Mouse (Mus musculus) heart, embryonic 13.5 days (tissue): Measurements from ENCODE around the gene Vti1a. TPM values are rescaled to one million over a fixed set of nuclear protein-coding genes. Genes with fewer than 3 reads are reported as not detected.

Experiments
- ATAC-seq: fragments of 200-750 bp; cut with Nextera tagmentation; 2 replicates; pipeline ENCODE4 v1.8.0; 2017; ENCODE audit warnings: moderate TSS enrichment; ENCODE audit not compliant: insufficient number of reproducible peaks, low FRiP score, low TSS enrichment; ENCODE audit errors: extremely low read depth
- H3K27ac ChIP-seq: fragments of 300-500 bp; sonication (generic); replicated peaks from 2 replicates; pipeline ENCODE4 v1.5.1; 2015; ENCODE audit warnings: moderate library complexity, mild to moderate bottlenecking, inconsistent platforms
- H3K27me3 ChIP-seq: fragments of 300-500 bp; sonication (generic); replicated peaks from 2 replicates; pipeline ENCODE4 v1.6.1; 2015; ENCODE audit warnings: mild to moderate bottlenecking, inconsistent platforms
- H3K36me3 ChIP-seq: fragments of 300-500 bp; sonication (generic); 2 replicates; pipeline ENCODE4 v1.6.1; 2015; ENCODE audit warnings: mild to moderate bottlenecking, inconsistent platforms
- H3K4me1 ChIP-seq: fragments of 300-500 bp; sonication (generic); 2 replicates; pipeline ENCODE4 v1.6.1; 2015; ENCODE audit warnings: inconsistent platforms
- H3K4me2 ChIP-seq: fragments of 300-500 bp; sonication (generic); 2 replicates; pipeline ENCODE4 v1.6.1; 2015; ENCODE audit warnings: inconsistent platforms, mild to moderate bottlenecking, moderate library complexity
- H3K4me3 ChIP-seq: fragments of 300-500 bp; sonication (generic); 2 replicates; pipeline ENCODE4 v1.5.1; 2015; ENCODE audit warnings: moderate library complexity, mild to moderate bottlenecking, inconsistent platforms
- H3K9ac ChIP-seq: fragments of 300-500 bp; sonication (generic); 2 replicates; pipeline ENCODE4 v1.6.1; 2015; ENCODE audit warnings: inconsistent platforms, mild to moderate bottlenecking, moderate library complexity
- H3K9me3 ChIP-seq: fragments of 300-500 bp; sonication (generic); 2 replicates; pipeline ENCODE4 v1.6.1; 2016; ENCODE audit warnings: inconsistent platforms
- WGBS: fragments of 180-500 bp; shearing (Covaris S2); methylation state at CpG from one replicate; pipeline ENCODE4 v1.1.7; 2015; ENCODE audit warnings: mixed read lengths; 5-methylcytosine and 5-hydroxymethylcytosine counted together
- polyA plus RNA-seq: library from polyadenylated mRNA; unstranded; fragments of >200 nt; fragmentation: Nextera tagmentation; extraction: Ambion mirVana; gene quantifications from 2 replicates; pipeline ENCODE4 v1.2.1, GENCODE M21; 2015

The Vti1a gene
- polyA plus RNA-seq, 1 experiment from 2014 or later, result 14.7 TPM

- H3K4me3 ChIP-seq, result no peak overlapping the region
- no peak overlapping the region for H3K4me2 ChIP-seq
- H3K9ac ChIP-seq, result no peak overlapping the region
- H3K9me3 ChIP-seq, result no peaks in the 10 kb centered on the region
- WGBS, result 80% methylated on average over 5 of the region's 5 CpGs
- no peaks in the 10 kb centered on the region for H3K27me3 ChIP-seq
- H3K27ac ChIP-seq, result no peak overlapping the region
- H3K36me3 ChIP-seq, result 0 out of 2 replicates have a peak, but pooled peaks cover 4% of the 10 kb centered on the region
- ATAC-seq, result no peak
- H3K4me1 ChIP-seq, result peaks cover 11% of the 10 kb centered on the region; the same call in 1 of the 2 replicates
Measured at GRCm38 (mm10) chr19:55421816-55422215, 105.7 kb downstream of the Vti1a start.

- H3K27ac ChIP-seq, result no peak overlapping the region
- 88% methylated on average over 18 of the region's 18 CpGs for WGBS
Measured at GRCm38 (mm10) chr19:55422311-55423064, 106.4 kb downstream of the Vti1a start.

GRCm38 (mm10) chr19:55423065-55423716 is 107.1 kb downstream of the Vti1a start:
- H3K4me2 ChIP-seq, result no peak overlapping the region
- H3K36me3 ChIP-seq, result no peaks in the 10 kb centered on the region
- H3K9ac ChIP-seq, result no peak overlapping the region
- H3K9me3 ChIP-seq, result no peaks in the 10 kb centered on the region
- no peak overlapping the region for H3K4me3 ChIP-seq
- 89% methylated on average over 11 of the region's 11 CpGs for WGBS
- no peaks in the 10 kb centered on the region for H3K27me3 ChIP-seq
- peaks cover 11% of the 10 kb centered on the region; the same call in 1 of the 2 replicates for H3K4me1 ChIP-seq
- H3K27ac ChIP-seq, result no peak overlapping the region
- ATAC-seq, result no peak

More at GRCm38 (mm10) chr19:55422311-55423064, 106.4 kb downstream of the Vti1a start:
- Histone ChIP-seq H3K4me3 (no peak overlapping the region), H3K4me1 (peaks cover 11% of the 10 kb centered on the region; the same call in 1 of the 2 replicates), H3K9ac (no peak overlapping the region), H3K4me2 (no peak overlapping the region), H3K36me3 (no peaks in the 10 kb centered on the region), H3K9me3 (no peaks in the 10 kb centered on the region), H3K27me3 (no peaks in the 10 kb centered on the region)
- no peak for ATAC-seq

- Histone ChIP-seq H3K4me3 (no peak overlapping the region), H3K27ac (no peak overlapping the region), H3K9ac (no peak overlapping the region), H3K4me1 (peaks cover 11% of the 10 kb centered on the region; the same call in 1 of the 2 replicates), H3K36me3 (no peaks in the 10 kb centered on the region), H3K27me3 (no peaks in the 10 kb centered on the region), H3K9me3 (no peaks in the 10 kb centered on the region), H3K4me2 (no peak overlapping the region)
- ATAC-seq, result no peak
- WGBS, result 42% methylated on average over 8 of the region's 8 CpGs
Measured at GRCm38 (mm10) chr19:55423952-55424351, 107.9 kb downstream of the Vti1a start.

- no peak overlapping the region for H3K4me2 ChIP-seq
Measured at GRCm38 (mm10) chr19:55424507-55424906, 108.4 kb downstream of the Vti1a start.

GRCm38 (mm10) chr19:55440306-55440705 is 124.2 kb downstream of the Vti1a start:
- 79% methylated on average over 3 of the region's 3 CpGs for WGBS
- H3K4me3 ChIP-seq, result no peak overlapping the region

More at GRCm38 (mm10) chr19:55424507-55424906, 108.4 kb downstream of the Vti1a start:
- Histone ChIP-seq H3K27ac (no peak overlapping the region), H3K9me3 (no peaks in the 10 kb centered on the region), H3K4me1 (peaks cover 11% of the 10 kb centered on the region; the same call in 1 of the 2 replicates), H3K4me3 (no peak overlapping the region), H3K36me3 (no peaks in the 10 kb centered on the region), H3K27me3 (no peaks in the 10 kb centered on the region), H3K9ac (no peak overlapping the region)
- no peak for ATAC-seq
- 86% methylated on average over 6 of the region's 6 CpGs for WGBS

GRCm38 (mm10) chr19:55443618-55444017 is 127.5 kb downstream of the Vti1a start:
- Histone ChIP-seq H3K4me2 (no peak overlapping the region), H3K27ac (no peak overlapping the region), H3K27me3 (no peaks in the 10 kb centered on the region), H3K4me1 (peaks cover 2% of the 10 kb centered on the region; the same call in 1 of the 2 replicates), H3K9me3 (no peaks in the 10 kb centered on the region), H3K36me3 (no peaks in the 10 kb centered on the region), H3K9ac (no peak overlapping the region), H3K4me3 (no peak overlapping the region)
- no peak for ATAC-seq
- 89% methylated on average over 8 of the region's 8 CpGs for WGBS

More at GRCm38 (mm10) chr19:55440306-55440705, 124.2 kb downstream of the Vti1a start:
- H3K27me3 ChIP-seq, result no peaks in the 10 kb centered on the region
- no peak overlapping the region for H3K9ac ChIP-seq
- H3K4me2 ChIP-seq, result no peak overlapping the region
- ATAC-seq, result no peak
- no peaks in the 10 kb centered on the region for H3K4me1 ChIP-seq
- H3K9me3 ChIP-seq, result no peaks in the 10 kb centered on the region
- no peak overlapping the region for H3K27ac ChIP-seq
- peaks cover 15% of the 10 kb centered on the region for H3K36me3 ChIP-seq

- ATAC-seq, result no peak
- Histone ChIP-seq H3K27me3 (no peaks in the 10 kb centered on the region), H3K4me1 (peaks cover 11% of the 10 kb centered on the region), H3K36me3 (peaks cover 3% of the 10 kb centered on the region; the same call in 1 of the 2 replicates), H3K27ac (no peak overlapping the region), H3K9ac (no peak overlapping the region), H3K4me3 (no peak overlapping the region), H3K9me3 (no peaks in the 10 kb centered on the region), H3K4me2 (peak overlapping the region; percentile 37; the same call in 1 of the 2 replicates)
- WGBS, result 42% methylated on average over 13 of the region's 13 CpGs
Measured at GRCm38 (mm10) chr19:55449084-55449483, 133.0 kb downstream of the Vti1a start.

GRCm38 (mm10) chr19:55449506-55449905 is 133.4 kb downstream of the Vti1a start:
- WGBS, result 68% methylated on average over 6 of the region's 6 CpGs
- H3K27me3 ChIP-seq, result no peaks in the 10 kb centered on the region
- no peak overlapping the region for H3K9ac ChIP-seq
- H3K9me3 ChIP-seq, result no peaks in the 10 kb centered on the region
- peak overlapping the region; percentile 37; the same call in 1 of the 2 replicates for H3K4me2 ChIP-seq
- no peak overlapping the region for H3K27ac ChIP-seq
- no peak overlapping the region for H3K4me3 ChIP-seq
- no peak for ATAC-seq
- peaks cover 11% of the 10 kb centered on the region for H3K4me1 ChIP-seq
- H3K36me3 ChIP-seq, result peaks cover 3% of the 10 kb centered on the region; the same call in 1 of the 2 replicates

GRCm38 (mm10) chr19:55456325-55457091 is 140.4 kb downstream of the Vti1a start:
- WGBS, result 44% methylated on average over 21 of the region's 21 CpGs
- peak overlapping the region; percentile 23 for H3K4me3 ChIP-seq
- no peaks in the 10 kb centered on the region for H3K9me3 ChIP-seq
- peak overlapping the region; percentile 55 for H3K4me2 ChIP-seq
- ATAC-seq, result no peak
- H3K36me3 ChIP-seq, result peaks cover 3% of the 10 kb centered on the region; the same call in 1 of the 2 replicates
- H3K4me1 ChIP-seq, result peaks cover 20% of the 10 kb centered on the region
- no peaks in the 10 kb centered on the region for H3K27me3 ChIP-seq
- H3K9ac ChIP-seq, result 0 out of 2 replicates have a peak overlapping the region, but pooled peaks have one; percentile 24
- H3K27ac ChIP-seq, result no peak overlapping the region

- WGBS, result 79% methylated on average over 12 of the region's 12 CpGs
- no peak for ATAC-seq
- peaks cover 10% of the 10 kb centered on the region for H3K4me1 ChIP-seq
- H3K27me3 ChIP-seq, result no peaks in the 10 kb centered on the region
- no peaks in the 10 kb centered on the region for H3K9me3 ChIP-seq
- no peak overlapping the region for H3K4me3 ChIP-seq
- H3K4me2 ChIP-seq, result no peak overlapping the region
- H3K27ac ChIP-seq, result no peak overlapping the region
- no peak overlapping the region for H3K9ac ChIP-seq
- H3K36me3 ChIP-seq, result no peaks in the 10 kb centered on the region
Measured at GRCm38 (mm10) chr19:55461963-55462362, 145.9 kb downstream of the Vti1a start.
